Mouse (Mus musculus) neutrophil, adult 5-6 weeks (primary cell): ENCODE results near the gene Orc2. TPM values are rescaled to one million over a fixed set of nuclear protein-coding genes. Genes with fewer than 3 reads are reported as not detected.

Source experiments
- ATAC-seq: fragments of 151-379, 151-347 bp; 2 replicates; pipeline ENCODE4 v1.8.0; 2017; ENCODE audit warnings: mild to moderate bottlenecking, moderate TSS enrichment; ENCODE audit not compliant: insufficient number of reproducible peaks, poor library complexity, low FRiP score, severe bottlenecking; ENCODE audit errors: extremely low read depth
- total RNA-seq: library from RNA; stranded (forward); fragments of 200-1000 nt; gene quantifications from 2 replicates; pipeline ENCODE4 v1.2.3, GENCODE M21; 2017

The Orc2 gene
- 23.6 and 25.3 TPM in 2 replicates for total RNA-seq

- peak; percentile 97 for ATAC-seq
Measured at GRCm38 (mm10) chr1:58504577-58505254, at the start of gene Orc2. Orc2 (minus strand) TSS chr1:58505109.

GRCm38 (mm10) chr1:58541386-58541785 is 36.5 kb upstream of the Orc2 start:
- ATAC-seq: no peak

GRCm38 (mm10) chr1:58507249-58507648 is 2.3 kb upstream of the Orc2 start:
- ATAC-seq: no peak

GRCm38 (mm10) chr1:58503793-58504370 is 1.0 kb downstream of the Orc2 start:
- no peak for ATAC-seq

- no peak for ATAC-seq
Measured at GRCm38 (mm10) chr1:58503134-58503533, 1.8 kb downstream of the Orc2 start.

GRCm38 (mm10) chr1:58498758-58499157 is 6.2 kb downstream of the Orc2 start:
- no peak for ATAC-seq

GRCm38 (mm10) chr1:58497678-58498077 is 7.2 kb downstream of the Orc2 start:
- ATAC-seq: no peak

- ATAC-seq: no peak
Measured at GRCm38 (mm10) chr1:58495603-58496002, 9.3 kb downstream of the Orc2 start.

- no peak for ATAC-seq
Measured at GRCm38 (mm10) chr1:58482647-58483046, 22.3 kb downstream of the Orc2 start.

- no peak for ATAC-seq
Measured at GRCm38 (mm10) chr1:58475662-58476061, 29.2 kb downstream of the Orc2 start.

GRCm38 (mm10) chr1:58465561-58465960 is 39.3 kb downstream of the Orc2 start:
- no peak for ATAC-seq

- ATAC-seq: no peak
Measured at GRCm38 (mm10) chr1:58465042-58465441, 39.9 kb downstream of the Orc2 start.

GRCm38 (mm10) chr1:58463935-58464334 is 41.0 kb downstream of the Orc2 start:
- ATAC-seq: no peak

- no peak for ATAC-seq
Measured at GRCm38 (mm10) chr1:58460566-58460965, 44.3 kb downstream of the Orc2 start.

- no peak for ATAC-seq
Measured at GRCm38 (mm10) chr1:58458867-58459266, 46.0 kb downstream of the Orc2 start.

GRCm38 (mm10) chr1:58458175-58458574 is 46.7 kb downstream of the Orc2 start:
- no peak for ATAC-seq

GRCm38 (mm10) chr1:58454316-58454715 is 50.6 kb downstream of the Orc2 start:
- ATAC-seq: peak; percentile 51; the same call in 1 of the 2 replicates

- no peak for ATAC-seq
Measured at GRCm38 (mm10) chr1:58448396-58448795, 56.5 kb downstream of the Orc2 start.

GRCm38 (mm10) chr1:58447766-58448165 is 57.1 kb downstream of the Orc2 start:
- no peak for ATAC-seq

GRCm38 (mm10) chr1:58445861-58446260 is 59.0 kb downstream of the Orc2 start:
- ATAC-seq: no peak
